42 mouse cellular contexts compared by ENCODE assay signal in the genomic region with DNA sequence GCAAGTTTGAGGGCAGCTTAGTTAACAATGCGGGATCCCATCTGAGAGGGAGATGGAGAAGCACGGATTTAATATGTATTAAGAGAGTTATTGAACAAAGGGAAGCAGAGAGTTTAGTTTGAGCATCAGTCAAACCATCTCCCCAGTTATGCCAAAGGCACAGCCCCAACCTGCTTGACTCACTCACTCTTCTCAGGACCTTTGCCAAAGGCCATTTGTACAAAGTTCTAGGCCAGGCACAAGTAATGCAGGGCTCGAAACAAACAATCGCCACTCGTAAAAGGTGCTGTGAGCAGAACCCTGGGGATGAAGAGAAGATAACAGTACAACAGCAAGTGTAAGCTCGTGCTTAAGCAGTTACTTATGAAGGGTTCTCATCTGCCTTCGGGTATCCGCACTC. TPM values are rescaled to one million over a fixed set of nuclear protein-coding genes. Genes with fewer than 3 reads are reported as not detected.
"Had no signal": no experiment of that assay in that cellular context is flagged by ENCODE, and none has a peak within 500 bp of the region (broad histone marks: within the 10 kb centered on the region; RNA-seq: fewer than 3 reads in every experiment).

No protein-coding gene starts in this region.

- H3K4me2 ChIP-seq: heart, embryonic 11.5 days; heart, embryonic 13.5 days; heart, embryonic 15.5 days; hindbrain, embryonic 13.5 days; hindbrain, embryonic 15.5 days; kidney, embryonic 15.5 days; limb, embryonic 13.5 days; limb, embryonic 15.5 days; liver, embryonic 13.5 days; liver, embryonic 15.5 days had no signal

- H3K4me3 ChIP-seq: heart, adult 2 months; heart, embryonic 13.5 days; heart, embryonic 15.5 days; hindbrain, embryonic 13.5 days; hindbrain, embryonic 15.5 days; kidney, embryonic 15.5 days; limb, embryonic 13.5 days; limb, embryonic 15.5 days; liver, embryonic 13.5 days; liver, embryonic 15.5 days had no signal

- H3K27me3 ChIP-seq: heart, embryonic 13.5 days; heart, embryonic 15.5 days; hindbrain, embryonic 13.5 days; hindbrain, embryonic 15.5 days; kidney, embryonic 15.5 days; limb, embryonic 13.5 days; limb, embryonic 15.5 days; liver, embryonic 13.5 days; liver, embryonic 15.5 days had no signal

- H3K9me3 ChIP-seq: heart, embryonic 13.5 days; heart, embryonic 15.5 days; hindbrain, embryonic 13.5 days; hindbrain, embryonic 15.5 days; kidney, embryonic 15.5 days; limb, embryonic 13.5 days; limb, embryonic 15.5 days; liver, embryonic 13.5 days; liver, embryonic 15.5 days had no signal

- H3K4me1 ChIP-seq: hindbrain, embryonic 15.5 days; limb, embryonic 13.5 days; limb, embryonic 15.5 days; liver, embryonic 15.5 days had no signal

- DNase-seq: gastrocnemius, postnatal 14 days; gastrocnemius, postnatal 36 days; heart, adult 11 months; heart, adult 2 months; heart, postnatal 14 days; heart, postnatal 36 days; kidney, adult 11 months; kidney, adult 2 months; kidney, adult 9 months; kidney, postnatal 14 days; kidney, postnatal 36 days; layer of hippocampus, adult 9-11 months; layer of hippocampus, postnatal 36 days; left cerebral cortex, postnatal 4 days; liver, embryonic 13.5 days had no signal

- H3K36me3 ChIP-seq: hindbrain, embryonic 15.5 days had no signal

- H3K9ac ChIP-seq: heart, embryonic 13.5 days; heart, embryonic 15.5 days; hindbrain, embryonic 13.5 days; hindbrain, embryonic 15.5 days; kidney, embryonic 15.5 days; limb, embryonic 13.5 days; limb, embryonic 15.5 days; liver, embryonic 13.5 days; liver, embryonic 15.5 days had no signal

- H3K27ac ChIP-seq: heart, adult 2 months; heart, embryonic 13.5 days; heart, embryonic 15.5 days; hindbrain, embryonic 13.5 days; hindbrain, embryonic 15.5 days; hindbrain, postnatal 0 days; kidney, embryonic 15.5 days; kidney, postnatal 0 days; limb, embryonic 13.5 days; limb, embryonic 15.5 days; liver, embryonic 13.5 days; liver, embryonic 15.5 days had no signal

- ATAC-seq: hindbrain, postnatal 0 days; intestine, embryonic 16.5 days had no signal

RNA-seq across cellular contexts. Expression of gene Cdcp2, which starts 55.9 kb away (rescaled TPM):
- total RNA-seq: gastrocnemius, adult 18-20 months; gastrocnemius, adult 8-10 months; gastrocnemius, postnatal 14 days; gastrocnemius, postnatal 36 days; heart, adult 2 months; heart, postnatal 14 days; heart, postnatal 36 days; hematopoietic stem cell, adult 5-6 weeks; layer of hippocampus, adult 18-20 months; layer of hippocampus, adult 8-10 months; layer of hippocampus, postnatal 14 days; layer of hippocampus, postnatal 36 days; left cerebral cortex, adult 18-20 months; left cerebral cortex, adult 8-10 months; left cerebral cortex, postnatal 10 days; left cerebral cortex, postnatal 25 days; left cerebral cortex, postnatal 4 days had no signal
- polyA plus RNA-seq: heart, adult 2 months; heart, embryonic 11.5 days; heart, embryonic 13.5 days; heart, embryonic 15.5 days; heart, postnatal 0 days; intestine, embryonic 14.5 days; intestine, embryonic 16.5 days; kidney, adult 2 months; large intestine, adult 2 months; limb, embryonic 11.5 days; limb, embryonic 15.5 days; liver, embryonic 13.5 days; liver, embryonic 15.5 days had no signal

RNA-seq across cellular contexts. Expression of gene Ldlrad1, which starts 56.4 kb away (rescaled TPM):
- total RNA-seq: gastrocnemius, adult 18-20 months; gastrocnemius, adult 8-10 months; gastrocnemius, postnatal 14 days; gastrocnemius, postnatal 36 days; heart, adult 2 months; heart, postnatal 36 days; hindbrain, postnatal 0 days; layer of hippocampus, adult 18-20 months; layer of hippocampus, postnatal 36 days; left cerebral cortex, adult 18-20 months; left cerebral cortex, postnatal 10 days; left cerebral cortex, postnatal 25 days; left cerebral cortex, postnatal 4 days had no signal
- polyA plus RNA-seq: heart, embryonic 11.5 days; heart, embryonic 13.5 days; heart, embryonic 15.5 days; heart, postnatal 0 days; hindbrain, embryonic 11.5 days; hindbrain, embryonic 13.5 days; hindbrain, embryonic 15.5 days; hindbrain, postnatal 0 days; intestine, embryonic 14.5 days; intestine, embryonic 16.5 days; kidney, adult 2 months; kidney, embryonic 15.5 days; kidney, postnatal 0 days; limb, embryonic 11.5 days; limb, embryonic 13.5 days; limb, embryonic 15.5 days; liver, embryonic 13.5 days; liver, embryonic 15.5 days had no signal
